Mouse (Mus musculus): ENCODE data around the gene Pgp.

Gene Pgp

DNA sequence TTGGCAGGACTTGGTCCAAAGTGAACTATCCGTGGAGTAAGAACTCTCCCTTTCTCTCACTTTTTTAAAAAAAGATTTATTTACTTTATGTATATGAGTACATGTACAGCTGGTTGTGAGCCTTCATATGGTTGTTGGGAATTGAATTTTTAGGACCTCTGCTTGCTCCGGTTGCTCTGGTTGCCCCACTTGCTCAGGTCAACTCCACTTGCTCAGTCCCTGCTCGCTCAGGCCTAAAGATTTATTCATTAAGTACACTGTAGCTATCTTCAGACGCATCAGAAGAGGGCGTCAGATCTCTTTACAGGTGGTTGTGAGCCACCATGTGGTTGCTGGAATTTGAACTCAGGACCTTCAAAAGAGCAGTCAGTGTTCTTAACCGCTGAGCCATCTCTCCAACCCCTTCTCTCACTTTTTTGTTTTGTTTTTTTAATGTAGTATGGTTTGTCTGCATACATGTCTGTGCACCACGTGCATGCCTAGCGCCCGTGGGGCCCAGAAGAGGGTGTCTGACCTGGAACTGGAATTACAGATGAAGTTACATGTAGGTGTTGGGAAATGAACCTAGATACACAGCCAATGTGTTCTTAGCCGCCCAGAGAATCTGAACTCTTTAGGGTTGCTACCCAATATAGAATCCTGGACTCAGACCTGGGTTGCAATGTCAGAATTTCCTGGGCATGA, 14.5 kb upstream of the Pgp start:
- in situ Hi-C loops (cut with MboI, MseI) = loop anchor here (5.0 kb wide), 1 partner anchor 973 kb away; no protein-coding TSS in a partner anchor

DNA sequence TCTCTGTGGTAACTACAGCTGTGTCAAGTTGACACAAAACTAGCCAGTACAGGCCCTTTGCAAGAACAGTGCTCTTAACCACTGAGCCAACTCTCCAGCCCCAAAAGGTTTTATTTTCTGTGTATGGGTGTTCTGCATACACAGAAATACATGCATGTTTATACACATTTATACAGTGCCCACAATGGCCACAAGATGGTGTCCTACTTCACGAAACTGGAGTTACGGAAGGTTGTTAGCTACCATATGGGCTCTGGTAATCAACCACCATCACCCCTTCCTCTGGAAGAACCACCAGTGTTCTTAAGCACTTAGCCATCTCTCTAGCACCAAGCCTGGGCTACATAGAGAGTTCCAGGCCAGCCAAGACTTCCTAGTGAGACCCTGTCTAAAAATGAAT, 8.6 kb upstream of the Pgp start:
- in situ Hi-C loops (cut with MboI, MseI) = no loop called here

DNA sequence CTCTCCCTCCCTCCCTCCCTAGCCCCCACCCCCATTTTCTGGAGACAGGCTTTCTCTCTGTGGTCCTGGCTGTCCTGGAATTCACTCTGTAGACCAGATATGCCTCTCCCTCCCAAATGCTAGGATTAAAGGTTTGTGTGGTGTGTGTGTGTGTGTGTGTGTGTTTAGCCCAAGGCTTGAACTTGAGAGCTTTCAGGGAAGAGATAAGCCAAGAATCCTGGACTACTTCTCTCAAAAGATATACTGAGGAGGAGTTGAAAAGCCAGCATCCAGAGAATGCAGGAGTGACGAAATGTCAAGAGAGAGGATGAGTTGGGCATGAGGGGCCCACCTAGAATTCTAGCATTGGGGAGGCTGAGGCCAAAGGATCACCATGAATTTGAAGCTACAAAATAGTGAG, 7.3 kb upstream of the Pgp start:
- in situ Hi-C loops (cut with MboI, MseI) = no loop called here

DNA sequence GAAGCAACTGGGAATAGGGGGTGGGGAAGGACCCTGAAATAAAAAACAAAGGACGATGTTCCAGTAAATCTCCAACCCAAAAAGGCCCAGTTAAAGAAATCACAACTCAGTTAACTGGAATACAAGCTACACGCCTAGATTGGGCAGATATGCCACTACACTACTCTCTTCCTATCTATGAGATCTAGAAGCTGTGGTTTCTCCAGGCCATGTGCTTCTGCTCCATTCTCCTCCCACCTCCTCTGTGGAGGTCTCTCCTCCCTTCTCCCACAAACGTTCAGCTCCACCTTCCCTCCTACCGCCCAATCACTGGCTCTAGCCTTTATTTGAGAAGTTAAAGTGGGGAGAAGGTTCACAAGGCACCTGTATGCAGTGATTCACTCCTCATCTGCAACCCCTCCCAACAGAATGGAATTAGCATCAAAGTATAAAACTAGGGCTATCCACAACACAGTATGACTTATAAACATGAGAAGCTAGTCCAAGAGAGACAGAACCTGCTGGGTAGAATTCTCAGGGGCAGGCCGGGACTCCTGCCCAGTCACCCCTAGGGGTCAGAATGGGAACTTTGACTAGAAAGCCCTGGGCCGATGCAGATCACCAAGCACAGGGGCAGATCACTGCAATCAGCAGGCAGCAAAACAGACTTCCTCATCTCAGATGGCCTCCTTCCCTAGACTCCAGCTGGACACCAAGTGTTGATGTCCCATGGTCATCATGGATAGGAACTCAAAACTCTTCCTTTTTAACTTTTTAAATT, 6.6 kb upstream of the Pgp start:
- in situ Hi-C loops (cut with MboI, MseI) = no loop called here

DNA sequence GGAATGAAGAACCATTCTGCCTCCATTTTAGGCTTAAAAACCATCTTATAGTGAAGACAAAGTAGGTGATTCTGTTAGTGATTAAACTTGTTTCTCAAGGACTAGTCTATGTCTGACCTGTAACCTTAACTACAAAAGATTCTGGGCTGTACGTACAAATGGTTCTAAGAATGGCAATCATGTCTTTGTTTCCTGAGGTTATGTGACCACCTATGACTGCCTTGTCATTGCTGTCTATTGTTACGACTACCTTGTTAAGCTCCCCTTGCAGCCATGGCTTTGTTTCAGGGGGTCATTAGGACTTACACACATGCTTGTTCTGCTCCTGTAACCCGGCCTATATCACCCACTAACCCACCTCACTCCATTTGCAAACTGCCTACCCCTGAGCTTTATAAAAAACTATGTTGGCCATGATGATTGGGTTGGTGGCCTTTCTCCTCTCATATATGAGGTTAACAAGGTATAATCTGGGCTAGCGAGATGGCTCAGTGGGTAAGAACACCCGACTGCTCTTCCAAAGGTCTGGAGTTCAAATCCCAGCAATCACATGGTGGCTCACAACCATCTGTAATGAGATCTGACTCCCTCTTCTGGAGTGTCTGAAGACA, 1.5 kb upstream of the Pgp start:
- in situ Hi-C loops (cut with MboI, MseI) = no loop called here

DNA sequence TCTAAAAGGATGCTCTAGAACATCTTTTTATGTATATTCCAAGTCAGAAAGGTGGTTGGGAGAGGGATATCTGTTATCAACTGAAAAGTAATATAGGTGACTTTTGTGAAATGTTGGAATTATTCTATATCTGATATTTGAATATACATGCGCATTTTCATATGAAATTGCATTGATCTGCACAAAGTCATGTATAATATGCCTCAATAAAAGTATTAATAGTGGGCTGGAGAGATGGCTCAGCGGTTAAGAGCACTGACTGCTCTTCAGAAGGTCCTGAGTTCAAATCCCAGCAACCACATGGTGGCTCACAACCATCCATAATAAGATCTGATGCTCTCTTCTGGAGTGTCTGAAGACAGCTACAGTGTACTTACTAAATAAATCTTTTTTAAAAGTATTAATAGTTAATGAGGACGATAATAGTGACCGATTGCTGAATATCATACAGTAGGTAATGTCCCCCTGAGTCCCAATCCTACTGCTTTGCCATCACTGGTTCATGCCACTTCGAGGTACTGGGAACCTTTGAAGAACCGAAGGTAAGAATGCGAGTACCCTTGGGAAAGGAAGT, 769 bp upstream of the Pgp start:
- in situ Hi-C loops (cut with MboI, MseI) = no loop called here

DNA sequence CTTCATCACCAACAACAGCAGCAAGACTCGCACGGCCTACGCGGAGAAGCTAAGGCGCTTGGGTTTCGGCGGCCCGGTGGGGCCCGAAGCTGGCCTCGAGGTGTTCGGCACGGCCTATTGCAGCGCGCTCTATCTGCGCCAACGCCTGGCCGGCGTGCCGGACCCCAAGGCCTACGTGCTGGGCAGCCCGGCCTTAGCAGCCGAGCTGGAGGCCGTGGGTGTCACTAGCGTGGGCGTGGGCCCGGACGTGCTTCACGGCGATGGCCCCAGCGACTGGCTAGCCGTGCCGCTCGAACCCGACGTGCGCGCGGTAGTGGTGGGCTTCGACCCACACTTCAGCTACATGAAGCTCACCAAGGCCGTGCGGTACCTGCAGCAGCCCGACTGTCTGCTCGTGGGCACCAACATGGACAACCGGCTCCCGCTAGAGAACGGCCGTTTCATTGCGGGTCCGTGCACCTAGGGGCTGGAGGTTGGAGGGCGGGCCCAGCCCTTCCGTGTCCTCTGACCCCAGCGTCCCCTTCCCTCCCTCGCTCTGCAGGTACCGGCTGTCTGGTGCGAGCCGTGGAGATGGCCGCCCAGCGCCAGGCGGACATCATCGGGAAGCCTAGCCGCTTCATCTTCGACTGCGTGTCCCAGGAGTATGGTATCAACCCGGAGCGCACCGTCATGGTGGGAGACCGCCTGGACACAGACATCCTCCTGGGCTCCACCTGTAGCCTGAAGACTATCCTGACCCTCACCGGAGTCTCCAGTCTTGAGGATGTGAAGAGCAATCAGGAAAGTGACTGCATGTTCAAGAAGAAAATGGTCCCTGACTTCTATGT, 722 bp downstream of the Pgp start:
- in situ Hi-C loops (cut with MboI, MseI) = no loop called here

DNA sequence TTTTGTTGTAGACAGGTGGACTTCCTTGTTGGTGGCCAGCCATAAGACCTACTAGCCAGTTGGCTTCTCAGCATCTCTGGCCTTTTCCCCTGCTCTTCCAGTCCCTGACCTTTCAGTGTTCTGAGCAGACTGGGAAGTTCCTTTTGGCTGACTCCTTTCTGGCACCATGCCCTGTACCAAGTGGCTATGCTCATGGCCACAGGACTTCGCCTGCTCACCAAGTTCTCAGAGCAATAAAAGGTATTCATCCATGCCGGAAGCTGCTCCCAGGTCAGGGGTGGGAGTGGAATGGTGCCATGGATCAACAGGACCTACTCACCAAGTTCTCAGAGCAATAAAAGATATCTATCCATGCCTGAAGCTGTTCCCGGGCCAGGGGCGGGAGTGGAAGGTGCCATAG, 2.3 kb downstream of the Pgp start:
- in situ Hi-C loops (cut with MboI, MseI) = no loop called here

DNA sequence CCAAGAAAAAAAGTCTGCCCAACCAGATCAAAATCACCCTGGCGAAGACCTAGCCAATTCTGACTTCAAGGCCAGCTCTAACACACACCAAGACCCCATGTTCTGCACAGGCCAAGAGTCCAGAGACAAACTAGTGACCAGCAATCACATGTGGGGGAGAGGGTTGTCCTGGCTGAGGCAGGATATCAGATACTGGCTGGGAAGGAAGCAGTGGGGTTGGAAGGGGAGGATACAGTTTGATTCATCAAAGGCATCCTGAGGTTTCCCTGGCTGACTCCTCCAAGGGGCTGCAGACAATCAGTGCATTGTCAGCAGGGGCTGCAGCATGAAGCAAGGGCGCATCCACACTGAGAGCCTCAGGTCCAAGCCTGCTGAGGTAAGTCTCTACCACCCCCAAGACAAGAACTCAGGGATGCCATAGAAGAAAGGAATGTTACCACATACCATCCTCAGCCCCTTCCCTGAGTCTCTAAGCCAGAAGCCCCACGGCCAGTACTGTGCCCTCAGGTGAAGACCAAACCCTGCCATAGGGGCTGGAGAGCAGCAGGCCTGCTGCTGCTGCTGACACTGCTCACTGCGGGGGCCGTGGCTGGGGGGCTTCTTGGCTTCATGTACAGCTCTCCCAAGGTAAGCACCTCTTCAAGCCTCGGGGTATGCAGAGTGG, 3.6 kb downstream of the Pgp start, which contains the start of gene Bricd5:
Bricd5 (plus strand) TSS at position 273 of the 664 bp plus-strand sequence.
- in situ Hi-C loops (cut with MboI, MseI) = no loop called here

DNA sequence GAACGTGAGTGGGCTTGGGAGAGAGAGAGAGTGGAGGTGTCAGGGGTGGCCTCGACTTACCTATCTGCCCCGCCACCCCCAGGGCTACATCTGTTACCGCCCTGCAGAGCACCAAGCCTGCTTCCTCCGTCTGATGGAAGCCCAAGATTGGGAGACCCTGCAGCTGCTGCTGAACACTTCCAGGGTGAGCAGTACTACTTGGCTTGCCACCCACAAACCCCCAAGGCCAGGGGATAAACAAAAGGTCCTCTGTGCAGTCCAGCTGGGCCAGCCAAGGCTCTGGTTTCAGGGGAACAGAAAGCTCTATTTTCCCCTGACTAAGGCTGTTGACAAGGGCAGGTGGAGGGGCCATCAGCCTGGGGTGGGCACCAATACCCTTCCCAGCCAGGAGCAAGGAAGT, 4.4 kb downstream of the Pgp start:
- in situ Hi-C loops (cut with MboI, MseI) = no loop called here

DNA sequence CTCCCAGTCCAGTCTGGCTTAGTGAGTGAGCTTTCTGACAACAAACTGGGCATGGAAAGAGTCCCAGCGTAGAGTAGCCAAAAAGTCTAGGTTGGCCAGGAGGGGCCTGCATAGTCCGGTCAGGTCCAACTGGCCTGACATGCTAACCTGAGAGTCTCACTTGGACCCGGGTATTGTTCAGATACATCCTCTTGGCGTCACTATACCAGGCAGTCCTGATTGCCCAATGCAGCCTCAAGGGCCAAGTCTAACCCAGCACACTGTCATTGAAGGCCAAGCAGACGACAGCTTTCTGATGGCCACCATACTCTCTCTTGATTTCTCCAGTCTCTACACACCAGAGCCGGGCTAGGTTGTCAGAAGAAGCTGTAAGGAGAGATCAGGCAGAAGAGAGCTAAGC, 5.4 kb downstream of the Pgp start:
- in situ Hi-C loops (cut with MboI, MseI) = no loop called here

DNA sequence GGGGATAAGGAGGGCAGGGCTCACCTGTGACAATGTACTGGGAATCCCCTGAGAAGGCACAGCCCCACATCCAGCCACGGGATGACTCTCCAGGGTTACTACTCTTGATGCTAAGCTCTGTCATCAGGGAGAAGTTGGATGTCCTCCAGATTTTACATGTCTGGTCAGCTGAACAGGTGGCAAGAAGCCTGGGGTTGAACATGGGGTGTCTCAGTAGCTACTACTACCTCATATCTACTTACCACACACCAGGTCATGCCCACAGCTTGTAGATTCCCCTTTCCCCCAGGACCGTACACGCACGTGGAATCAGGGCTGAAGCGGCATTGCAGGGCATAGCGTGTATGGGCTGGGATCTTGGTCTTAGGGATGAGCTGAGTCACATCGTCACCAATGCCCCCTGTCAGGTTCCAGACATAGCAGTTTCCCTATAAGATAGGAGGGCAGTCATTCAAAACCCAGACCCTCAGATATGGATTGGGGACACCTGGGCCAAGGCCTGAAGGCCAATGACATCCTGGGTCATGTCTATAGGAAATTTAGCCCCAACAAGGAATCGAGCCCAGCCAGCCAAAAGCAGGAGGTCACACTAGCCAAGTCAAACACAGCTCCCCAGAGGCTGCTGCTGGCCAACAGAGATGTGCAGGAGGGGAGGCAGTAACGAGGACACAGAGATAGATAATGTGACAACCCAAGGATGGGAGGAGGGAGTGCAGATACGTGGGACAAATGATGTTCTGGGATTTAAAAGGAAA, 6.0 kb downstream of the Pgp start:
- in situ Hi-C loops (cut with MboI, MseI) = no loop called here

DNA sequence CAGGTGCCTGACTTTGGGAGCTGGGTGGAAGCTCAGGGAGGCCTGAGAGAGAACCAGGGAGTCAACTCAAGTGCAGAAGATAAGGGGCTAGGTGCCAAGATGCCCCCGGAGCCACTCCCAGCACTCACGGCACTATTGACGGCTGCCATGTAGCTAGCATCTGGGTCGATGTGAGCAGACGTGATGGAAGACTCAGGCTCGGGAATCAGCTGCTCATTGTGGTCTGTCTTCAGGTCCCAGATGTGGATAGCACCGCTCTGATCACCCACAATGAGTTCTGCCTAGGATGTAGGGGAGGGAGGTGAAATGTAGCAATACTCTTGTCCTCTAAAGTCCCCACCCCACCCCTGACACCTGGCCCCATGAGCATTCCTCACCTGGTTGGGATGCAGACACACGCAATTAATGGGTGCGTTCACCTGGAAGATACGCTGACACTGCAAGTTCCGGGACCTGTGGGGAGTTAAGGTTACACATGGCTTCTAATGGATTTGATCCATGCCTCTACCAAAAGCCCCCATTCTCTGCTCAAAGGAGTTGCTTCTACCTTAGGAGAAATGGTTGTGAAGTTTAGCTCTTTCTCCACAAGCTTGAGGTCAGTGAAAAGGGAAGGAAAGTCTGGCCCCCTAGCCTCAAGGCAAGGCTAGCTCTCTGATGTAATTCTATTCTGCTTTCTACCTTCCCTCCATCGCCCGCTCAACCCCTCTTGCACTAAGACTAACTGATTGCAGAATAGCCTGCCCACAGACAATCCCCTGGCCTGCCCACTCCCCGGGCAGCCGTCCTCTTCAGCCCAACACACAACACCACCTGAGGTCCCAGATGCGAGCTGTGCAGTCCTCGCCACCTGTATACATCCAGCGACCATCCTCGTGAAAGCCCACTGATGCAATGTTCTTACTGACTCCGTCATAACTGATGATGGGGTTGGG, 7.1 kb downstream of the Pgp start:
- in situ Hi-C loops (cut with MboI, MseI) = no loop called here

DNA sequence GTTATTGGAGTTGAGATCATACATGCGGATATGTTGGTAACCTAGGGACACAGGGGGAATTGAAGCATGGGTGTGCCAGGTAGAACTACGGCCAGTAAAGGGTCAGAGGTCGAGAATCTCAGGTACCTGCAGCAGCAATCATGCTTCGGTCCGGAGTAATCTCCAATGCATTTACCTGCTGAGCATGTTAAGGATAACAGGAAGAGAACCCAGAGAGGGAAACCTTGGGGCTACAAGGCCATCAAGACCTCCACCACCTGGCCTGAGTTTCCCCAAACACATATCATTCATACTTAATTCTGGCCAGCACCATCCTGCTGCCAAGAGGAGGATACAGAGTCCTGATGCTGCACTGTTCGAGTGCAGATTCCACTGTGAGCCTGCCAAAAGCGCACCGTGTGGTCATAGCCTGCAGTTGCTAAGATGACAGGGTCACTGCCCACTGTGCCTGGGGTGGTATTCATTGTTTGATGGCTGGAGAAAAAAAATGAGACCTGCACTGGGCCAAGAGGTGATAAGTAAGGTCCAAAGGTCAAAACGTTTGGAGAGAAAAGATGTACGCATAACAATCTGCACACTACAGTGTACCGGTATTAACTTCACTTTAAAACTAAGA, 7.9 kb downstream of the Pgp start:
- in situ Hi-C loops (cut with MboI, MseI) = no loop called here

DNA sequence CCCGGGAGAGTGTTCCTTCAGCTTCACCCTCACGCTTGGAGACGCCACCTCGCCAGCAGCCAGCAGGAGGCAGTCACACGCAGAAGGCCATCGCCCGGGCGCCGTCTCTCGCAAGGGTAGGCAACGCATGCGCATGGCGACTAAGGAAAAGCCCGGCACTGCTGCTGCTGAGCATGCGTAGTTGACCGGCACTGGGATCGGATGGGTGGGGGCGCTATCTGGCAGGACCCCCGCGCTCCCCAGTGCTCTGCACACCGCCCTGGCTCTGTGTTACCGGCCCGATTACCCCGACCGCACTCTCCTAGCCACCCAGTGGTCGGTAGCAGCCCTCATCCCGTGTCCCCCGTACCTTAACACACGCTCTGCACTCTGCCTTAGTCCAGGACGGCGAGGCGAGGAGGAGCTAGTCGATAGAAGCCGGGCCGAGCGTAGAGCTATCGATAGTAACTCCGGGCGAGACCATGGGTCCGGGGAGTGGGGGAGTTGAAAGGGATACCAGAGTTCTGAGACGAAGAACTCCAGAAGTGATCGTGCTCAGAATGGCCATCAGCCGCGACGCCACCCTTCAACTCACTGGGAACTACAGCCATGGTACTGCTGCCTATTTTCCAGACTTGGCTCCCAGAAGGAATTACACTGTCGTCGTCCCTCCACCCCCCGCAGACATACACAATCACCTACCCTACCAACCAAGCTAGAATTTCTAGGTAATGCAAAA, 8.6 kb downstream of the Pgp start, which contains the start of gene Mlst8:
Mlst8 (minus strand) TSS at position 416 of the 718 bp plus-strand sequence.
- in situ Hi-C loops (cut with MboI, MseI) = no loop called here

DNA sequence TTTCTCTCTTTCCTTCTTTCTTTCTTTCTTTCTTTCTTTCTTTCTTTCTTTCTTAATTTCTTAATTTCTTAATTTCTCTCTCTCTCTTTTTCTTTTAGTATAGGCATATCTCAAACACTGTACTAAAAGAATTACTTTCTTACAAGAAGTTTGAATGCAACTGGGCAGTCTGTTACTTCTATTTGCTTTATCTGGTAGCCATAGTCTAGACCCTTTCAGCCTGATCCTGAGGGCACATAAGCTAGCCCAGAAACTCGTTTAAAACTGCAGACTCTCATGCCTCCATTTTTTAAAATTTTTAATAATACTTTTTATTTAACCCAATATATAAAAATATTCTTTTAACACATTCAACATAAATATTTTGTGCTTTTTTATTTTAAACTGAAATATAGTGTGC, 9.2 kb downstream of the Pgp start:
- in situ Hi-C loops (cut with MboI, MseI) = no loop called here

DNA sequence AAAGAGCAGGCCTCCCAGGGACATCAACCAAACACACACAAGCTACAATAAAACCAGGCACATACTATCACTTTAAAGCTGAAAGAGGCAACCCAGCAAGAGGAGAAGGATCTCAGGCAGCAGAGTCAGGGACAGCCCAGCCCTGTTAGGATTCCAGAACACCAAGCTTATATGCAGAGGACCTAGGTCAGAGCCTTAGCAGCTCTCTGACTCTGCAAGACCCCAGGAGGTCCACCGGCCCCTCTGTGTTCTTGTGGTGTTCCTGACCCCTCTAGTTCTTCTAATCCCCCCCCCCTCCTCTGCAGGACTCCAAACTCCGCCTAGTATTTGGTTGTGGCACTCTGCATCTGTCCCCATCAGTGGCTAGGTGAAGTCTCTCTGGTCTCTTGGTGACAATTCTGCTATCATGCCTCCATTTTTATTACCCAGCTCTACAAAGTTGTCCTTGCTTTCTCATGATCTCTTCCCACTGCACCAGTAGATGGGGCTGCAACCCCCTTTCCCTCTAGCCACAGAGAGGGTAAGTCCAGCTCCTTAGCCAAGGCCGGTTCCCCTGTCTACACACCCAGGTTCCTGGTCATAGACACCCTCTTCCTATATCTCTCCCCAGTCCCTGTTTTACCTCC, 10.1 kb downstream of the Pgp start:
- in situ Hi-C loops (cut with MboI, MseI) = no loop called here
